Mouse (Mus musculus): ENCODE measurements around the gene Gm14743.
"Not testable (repeated sequence)": the region's sequence is repeated elsewhere in the genome, so short reads cannot be mapped to it uniquely, and the experiment has no call there.

Gene Gm14743

GRCm38 (mm10) chrX:78245821-78246220 is at the start of gene Gm14743:
Gene Gm14743 (minus strand): TSS chrX:78245921.
- DNase-seq = not testable (repeated sequence)

- no peak for DNase-seq
Measured at GRCm38 (mm10) chrX:78202829-78203228, 42.9 kb downstream of the Gm14743 start.

GRCm38 (mm10) chrX:78202220-78202619 is 43.5 kb downstream of the Gm14743 start:
- not testable (repeated sequence) for DNase-seq

All from kidney, adult 9 months (tissue).